Mouse (Mus musculus): ENCODE data around the gene Gjb4. TPM values are rescaled to one million over a fixed set of nuclear protein-coding genes. Genes with fewer than 3 reads are reported as not detected.

Gjb4 gene
- total RNA-seq, 2 experiments from 2014 or later: not detected

GRCm38 (mm10) chr4:127354506-127355485, 915 bp upstream of the Gjb4 start:
- peak; percentile 34 to 36 for DNase-seq
- intact Hi-C loops (cut with DNase I): no loop called here

GRCm38 (mm10) chr4:127352594-127352993, 1.3 kb downstream of the Gjb4 start:
- no peak for DNase-seq
- intact Hi-C loops (cut with DNase I): no loop called here

- intact Hi-C loops (cut with DNase I): no loop called here
- no peak for DNase-seq
Observed at GRCm38 (mm10) chr4:127349560-127350300, 4.2 kb downstream of the Gjb4 start.

- intact Hi-C loops (cut with DNase I): no loop called here
- DNase-seq: no peak
Observed at GRCm38 (mm10) chr4:127345000-127345399, 8.9 kb downstream of the Gjb4 start.

GRCm38 (mm10) chr4:127341372-127341771, 12.5 kb downstream of the Gjb4 start:
- intact Hi-C loops (cut with DNase I): no loop called here

GRCm38 (mm10) chr4:127337668-127338067, 16.2 kb downstream of the Gjb4 start:
- no peak for DNase-seq
- intact Hi-C loops (cut with DNase I): no loop called here

More at GRCm38 (mm10) chr4:127341372-127341771, 12.5 kb downstream of the Gjb4 start:
- no peak for DNase-seq

GRCm38 (mm10) chr4:127334870-127335504, 18.9 kb downstream of the Gjb4 start:
- DNase-seq: no peak
- intact Hi-C loops (cut with DNase I): no loop called here

GRCm38 (mm10) chr4:127331171-127331570, 22.7 kb downstream of the Gjb4 start:
- no peak for DNase-seq
- intact Hi-C loops (cut with DNase I): no loop called here

GRCm38 (mm10) chr4:127330181-127331100, 23.4 kb downstream of the Gjb4 start, which contains the start of gene Gjb3:
Gene Gjb3, minus strand, starts transcription at chr4:127330844.
- no peak for DNase-seq
- intact Hi-C loops (cut with DNase I): no loop called here

- DNase-seq: no peak
- intact Hi-C loops (cut with DNase I): loop anchor here (10.0 kb wide), 1 partner anchor 285 kb away; no protein-coding TSS in a partner anchor
Observed at GRCm38 (mm10) chr4:127329751-127330150, 24.1 kb downstream of the Gjb4 start.

- intact Hi-C loops (cut with DNase I): loop anchor here (10.0 kb wide), 1 partner anchor 284 kb away; no protein-coding TSS in a partner anchor
- DNase-seq: no peak
Observed at GRCm38 (mm10) chr4:127329046-127329445, 24.8 kb downstream of the Gjb4 start.

- intact Hi-C loops (cut with DNase I): loop anchor here (10.0 kb wide), 1 partner anchor 284 kb away; no protein-coding TSS in a partner anchor
- DNase-seq: no peak
Observed at GRCm38 (mm10) chr4:127328378-127328777, 25.5 kb downstream of the Gjb4 start.

- intact Hi-C loops (cut with DNase I): loop anchor here (10.0 kb wide), 1 partner anchor 283 kb away; no protein-coding TSS in a partner anchor
- no peak for DNase-seq
Observed at GRCm38 (mm10) chr4:127327749-127328148, 26.1 kb downstream of the Gjb4 start.

- intact Hi-C loops (cut with DNase I): loop anchor here (10.0 kb wide), 1 partner anchor 282 kb away; no protein-coding TSS in a partner anchor
- DNase-seq: no peak
Observed at GRCm38 (mm10) chr4:127327258-127327657, 26.6 kb downstream of the Gjb4 start.

- intact Hi-C loops (cut with DNase I): loop anchor here (10.0 kb wide), 1 partner anchor 280 kb away; no protein-coding TSS in a partner anchor
Observed at GRCm38 (mm10) chr4:127325276-127325675, 28.6 kb downstream of the Gjb4 start.

GRCm38 (mm10) chr4:127324759-127325158, 29.1 kb downstream of the Gjb4 start:
- intact Hi-C loops (cut with DNase I): loop anchor here (10.0 kb wide), 1 partner anchor 280 kb away; no protein-coding TSS in a partner anchor
- peak; percentile 75 to 87 for DNase-seq

More at GRCm38 (mm10) chr4:127325276-127325675, 28.6 kb downstream of the Gjb4 start:
- DNase-seq: no peak

- intact Hi-C loops (cut with DNase I): loop anchor here (10.0 kb wide), 1 partner anchor 279 kb away; no protein-coding TSS in a partner anchor
Observed at GRCm38 (mm10) chr4:127324296-127324695, 29.6 kb downstream of the Gjb4 start.

GRCm38 (mm10) chr4:127323651-127324050, 30.2 kb downstream of the Gjb4 start:
- intact Hi-C loops (cut with DNase I): loop anchor here (10.0 kb wide), 1 partner anchor 279 kb away; no protein-coding TSS in a partner anchor
- DNase-seq: no peak

More at GRCm38 (mm10) chr4:127324296-127324695, 29.6 kb downstream of the Gjb4 start:
- no peak for DNase-seq

- DNase-seq: peak; percentile 80 to 89
- intact Hi-C loops (cut with DNase I): loop anchor here (1.0 to 10.0 kb wide), 4 partner anchors 69 to 275 kb away; partner anchors contain the start of gene Zmym6
Observed at GRCm38 (mm10) chr4:127319613-127320012, 34.3 kb downstream of the Gjb4 start.

All from heart, postnatal 10 days (tissue).